Mouse (Mus musculus) liver, adult (tissue): Measurements from ENCODE around the gene Cpne5.

Experiments
- GATA4 ChIP-seq: IDR thresholded peaks from 2 replicates; pipeline ENCODE4 v1.6.1; 2014; ENCODE audit warnings: mild to moderate bottlenecking, low read length; ENCODE audit not compliant: insufficient replicate concordance

The Cpne5 gene

GRCm38 (mm10) chr17:29261603-29262258 lies 23.8 kb upstream of the Cpne5 start:
- no peak for TF ChIP-seq GATA4

- TF ChIP-seq GATA4: no peak
Observed at GRCm38 (mm10) chr17:29260501-29260900, 22.5 kb upstream of the Cpne5 start.

- no peak for TF ChIP-seq GATA4
Observed at GRCm38 (mm10) chr17:29259489-29259888, 21.5 kb upstream of the Cpne5 start.

DNA sequence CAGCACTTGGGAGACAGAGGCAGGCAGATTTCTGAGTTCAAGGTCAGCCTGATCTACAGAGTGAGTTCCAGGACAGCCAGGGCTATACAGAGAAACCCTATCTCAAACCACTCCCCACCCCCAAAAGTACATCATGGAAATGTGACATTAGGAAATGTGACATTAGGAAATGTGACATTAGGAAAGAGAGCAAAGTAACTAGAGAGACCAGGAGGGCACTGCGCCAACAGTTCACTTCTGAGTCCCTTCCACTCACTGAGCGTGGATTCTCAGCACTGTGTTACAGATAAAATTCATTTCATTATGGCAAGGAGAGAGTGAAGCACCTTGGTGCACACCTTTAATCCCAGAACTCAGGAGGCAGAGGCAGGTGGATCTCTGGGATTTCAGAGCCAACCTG lies 21.0 kb upstream of the Cpne5 start:
- no peak for TF ChIP-seq GATA4

- TF ChIP-seq GATA4: no peak
Observed at GRCm38 (mm10) chr17:29258025-29258558, 20.1 kb upstream of the Cpne5 start.

GRCm38 (mm10) chr17:29257001-29257511 lies 19.1 kb upstream of the Cpne5 start:
- no peak for TF ChIP-seq GATA4

DNA sequence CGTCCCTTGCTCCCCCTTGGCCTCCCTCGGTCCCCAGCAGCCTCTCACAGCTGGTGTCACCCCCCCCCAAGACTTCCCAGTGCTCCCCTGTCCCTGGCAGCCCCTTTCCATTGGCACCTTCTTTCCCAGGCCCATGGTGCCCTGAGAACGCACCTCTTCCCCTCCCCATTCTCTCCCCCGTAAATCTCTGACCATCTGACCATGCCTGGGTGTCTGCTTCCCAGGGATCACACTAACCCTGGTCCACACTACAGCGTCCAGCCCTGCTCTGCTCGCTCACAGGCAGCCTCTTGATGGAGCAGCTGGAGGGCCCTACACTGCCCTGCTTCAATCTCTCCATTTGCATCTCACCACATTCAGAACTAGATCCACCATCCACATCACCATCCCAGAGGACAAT lies 18.5 kb upstream of the Cpne5 start:
- TF ChIP-seq GATA4: no peak

DNA sequence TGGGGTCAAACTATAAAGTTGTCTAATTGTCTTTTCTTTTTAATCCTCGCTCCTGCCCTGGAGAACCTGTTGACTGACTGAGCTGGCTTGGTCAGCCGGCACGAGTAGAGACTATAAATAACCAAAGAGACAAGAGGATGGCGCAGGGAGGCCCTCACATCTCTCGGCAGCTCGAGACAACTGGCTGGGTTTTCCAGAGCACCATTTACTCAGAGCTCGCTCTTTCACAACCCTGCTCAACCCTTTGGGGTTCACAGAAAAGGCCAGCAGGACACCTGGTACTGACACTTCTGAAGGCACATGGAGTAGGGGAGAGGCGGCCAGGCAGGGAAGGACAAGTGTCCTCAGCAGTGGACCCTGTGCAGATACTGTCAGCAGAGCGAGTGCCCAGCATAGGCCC lies 15.7 kb upstream of the Cpne5 start:
- no peak for TF ChIP-seq GATA4

DNA sequence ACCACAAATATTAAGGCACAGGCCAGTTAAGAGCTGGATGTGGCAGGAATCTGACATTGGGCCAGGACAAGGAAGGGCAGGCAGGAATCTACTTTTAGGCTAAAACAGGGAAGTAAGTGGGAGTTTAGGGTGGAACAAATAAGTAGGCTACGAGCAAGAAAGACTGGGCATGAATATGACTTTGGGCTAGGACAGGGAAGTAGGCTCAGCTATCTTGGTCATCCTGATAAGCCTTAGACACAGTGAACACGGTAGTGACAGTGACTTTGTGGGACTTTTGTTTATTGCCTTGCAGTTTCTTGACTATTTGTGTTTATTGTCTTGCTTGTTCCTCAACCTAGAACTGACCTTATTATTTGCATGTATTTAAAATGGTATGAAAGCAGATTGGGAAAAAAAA lies 15.3 kb upstream of the Cpne5 start:
- no peak for TF ChIP-seq GATA4

DNA sequence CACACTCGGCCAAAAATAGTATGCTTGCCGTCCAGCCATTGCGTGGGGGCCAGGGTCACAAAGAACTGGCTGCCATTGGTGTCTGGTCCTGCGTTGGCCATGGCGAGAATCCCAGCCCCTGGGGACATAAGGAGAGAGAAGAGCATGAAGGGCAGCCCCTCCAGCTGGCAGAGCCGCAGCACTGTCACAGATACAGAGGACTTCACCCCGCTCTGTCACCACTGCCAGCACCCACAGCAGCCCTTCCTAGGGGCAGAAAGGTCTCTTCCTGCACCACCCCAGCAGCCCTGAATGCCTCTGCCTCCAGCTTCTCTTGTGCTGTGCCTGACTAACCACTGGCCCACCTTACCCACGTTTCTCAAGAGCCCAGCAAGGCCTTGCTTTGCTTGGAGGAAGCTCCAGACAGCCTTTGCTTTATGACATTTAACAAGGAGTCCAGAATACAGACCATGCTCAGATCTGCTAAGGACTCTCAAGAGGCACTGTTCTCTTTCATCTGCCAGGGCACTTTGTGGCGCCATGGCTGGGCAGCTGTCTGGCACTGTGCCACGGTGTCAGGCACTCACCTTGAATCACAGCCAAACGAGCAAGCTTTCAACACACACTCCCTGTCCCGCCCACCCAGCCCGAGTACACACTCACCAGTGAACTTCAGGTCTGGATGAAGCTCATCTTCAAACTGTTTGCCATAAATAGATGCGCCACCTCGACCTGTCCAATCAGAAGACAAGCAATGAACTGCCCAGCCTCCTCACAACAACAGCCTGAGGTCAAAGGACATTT lies 13.8 kb upstream of the Cpne5 start:
- TF ChIP-seq GATA4: no peak

DNA sequence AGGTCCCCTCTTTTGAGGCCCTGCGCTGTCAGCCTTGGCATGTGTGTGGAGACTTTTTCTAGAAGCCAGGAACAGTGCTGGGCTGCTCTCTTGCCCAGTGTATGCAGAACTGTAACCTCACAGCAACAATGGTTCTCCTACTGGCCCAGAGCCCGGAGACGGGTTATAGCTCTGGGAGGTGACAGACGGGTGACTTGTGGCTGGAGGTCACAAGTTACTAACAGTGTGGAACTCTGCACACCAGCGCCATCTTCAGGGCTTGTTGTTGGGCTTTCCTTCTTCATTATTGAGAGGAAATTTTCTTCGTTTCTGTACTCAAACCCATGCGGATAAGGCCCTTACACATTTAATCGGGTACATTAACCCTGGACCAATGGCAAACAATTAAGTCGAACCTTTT lies 11.5 kb upstream of the Cpne5 start:
- no peak for TF ChIP-seq GATA4

DNA sequence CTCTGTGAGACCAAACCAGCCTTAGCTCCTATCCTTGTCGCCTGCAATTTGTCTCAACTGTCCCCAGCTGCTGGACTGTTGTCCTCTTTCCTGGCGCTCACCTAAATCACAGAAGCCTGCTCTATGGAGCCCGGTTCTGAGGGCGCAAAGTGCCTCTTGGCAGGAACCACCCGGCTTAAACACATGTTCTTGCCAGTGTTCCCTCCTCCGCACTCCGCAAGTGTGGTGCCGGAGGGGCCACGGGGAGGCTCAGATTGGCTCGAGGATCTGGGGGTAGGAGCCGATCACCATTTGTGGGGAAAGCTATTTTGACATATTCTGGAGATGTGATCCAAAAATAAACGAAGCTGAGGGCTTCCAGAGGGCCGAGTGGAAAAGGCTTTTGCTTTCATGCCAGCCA lies 9.9 kb upstream of the Cpne5 start:
- no peak for TF ChIP-seq GATA4

- TF ChIP-seq GATA4: no peak
Observed at GRCm38 (mm10) chr17:29246602-29247001, 8.6 kb upstream of the Cpne5 start.

DNA sequence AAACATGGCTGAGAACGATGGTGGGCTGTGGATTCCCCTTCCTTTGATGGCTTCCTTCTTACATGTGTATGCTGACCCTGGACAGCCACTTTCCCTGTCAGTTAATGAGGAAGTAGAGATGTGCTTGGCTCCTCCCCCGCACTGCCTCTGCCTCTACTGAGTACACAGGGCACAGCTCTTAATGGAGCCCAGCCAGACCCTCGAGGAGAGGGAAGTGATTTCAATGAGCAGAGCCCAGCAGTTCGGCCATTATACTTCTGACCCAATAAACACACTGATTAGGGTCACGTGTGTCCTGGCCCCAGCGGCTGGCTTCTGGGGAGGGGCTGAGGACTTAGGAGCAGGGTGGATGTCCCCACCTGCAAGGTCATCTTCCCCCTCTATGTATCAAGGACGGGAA lies 7.8 kb upstream of the Cpne5 start:
- no peak for TF ChIP-seq GATA4

DNA sequence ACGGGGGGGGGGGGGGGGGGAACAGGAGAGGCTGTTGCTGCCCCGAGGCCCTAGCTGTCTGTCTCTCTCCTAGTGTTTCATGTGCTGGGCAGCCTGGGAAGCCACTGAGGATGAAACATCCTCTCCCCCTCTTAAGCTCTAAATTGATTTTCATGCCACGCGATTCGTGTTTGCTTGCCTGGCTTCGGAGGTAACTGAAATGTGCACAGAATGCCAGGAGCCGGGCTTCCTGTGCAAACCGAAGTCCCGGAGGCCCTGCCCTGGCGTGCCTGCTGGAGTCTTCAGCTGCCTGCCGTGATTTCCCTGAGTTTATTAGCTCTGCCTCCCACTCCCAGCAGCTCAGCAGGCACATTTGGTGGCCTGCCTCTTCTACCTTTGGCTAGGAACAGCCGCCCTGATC lies 6.9 kb upstream of the Cpne5 start:
- no peak for TF ChIP-seq GATA4

GRCm38 (mm10) chr17:29238421-29238945 lies 516 bp upstream of the Cpne5 start:
- no peak for TF ChIP-seq GATA4
